Mouse (Mus musculus) liver, postnatal 0 days (tissue): ENCODE data around the gene C2. TPM values are rescaled to one million over a fixed set of nuclear protein-coding genes. Genes with fewer than 3 reads are reported as not detected.
A peak's percentile ranks its signal among the peaks of the same experiment; 100 is the strongest.

Experiments
- ATAC-seq: fragments of 200-750 bp; cut with Nextera tagmentation; 2 replicates; pipeline ENCODE4 v1.8.0; 2017; ENCODE audit warnings: mild to moderate bottlenecking, moderate library complexity
- DNase-seq: peaks from one replicate; pipeline ENCODE4 v3.0.0-alpha.2; 2016
- H3K27ac ChIP-seq: fragments of 300-500 bp; sonication (generic); 2 replicates; pipeline ENCODE4 v1.5.1; 2014; ENCODE audit warnings: antibody characterized with exemption, moderate library complexity, mild to moderate bottlenecking, low read depth
- H3K27me3 ChIP-seq: fragments of 300-500 bp; sonication (generic); 2 replicates; pipeline ENCODE4 v1.6.1; 2014; ENCODE audit warnings: low read length, control low read depth, mixed read lengths; ENCODE audit not compliant: insufficient read depth
- H3K36me3 ChIP-seq: fragments of 300-500 bp; sonication (generic); replicated peaks from 2 replicates; pipeline ENCODE4 v1.6.1; 2014; ENCODE audit warnings: mild to moderate bottlenecking, control low read depth, low read length, moderate library complexity, mixed read lengths; ENCODE audit not compliant: insufficient read depth
- H3K4me1 ChIP-seq: fragments of 300-500 bp; sonication (generic); 2 replicates; pipeline ENCODE4 v1.6.1; 2014; ENCODE audit warnings: antibody characterized with exemption, mild to moderate bottlenecking, control low read depth; ENCODE audit not compliant: insufficient read depth
- H3K4me2 ChIP-seq: fragments of 300-500 bp; sonication (generic); 2 replicates; pipeline ENCODE4 v1.6.1; 2014; ENCODE audit warnings: low read depth, mild to moderate bottlenecking, low read length, moderate library complexity, mixed read lengths
- H3K4me3 ChIP-seq: fragments of 300-500 bp; sonication (generic); 2 replicates; pipeline ENCODE4 v1.5.1; 2014; ENCODE audit warnings: low read depth, low read length
- H3K9ac ChIP-seq: fragments of 300-500 bp; sonication (generic); replicated peaks from 2 replicates; pipeline ENCODE4 v1.6.1; 2014; ENCODE audit warnings: mild to moderate bottlenecking, moderate library complexity
- H3K9me3 ChIP-seq: fragments of 300-500 bp; sonication (generic); 2 replicates; pipeline ENCODE4 v1.6.1; 2016; ENCODE audit warnings: mild to moderate bottlenecking, control low read depth, low read length, mixed read lengths
- CTCF ChIP-seq: sonication (generic); IDR thresholded peaks from 2 replicates; pipeline ENCODE4 v1.5.1; 2016; ENCODE audit warnings: antibody characterized with exemption, low read depth
- EP300 ChIP-seq: IDR thresholded peaks from 2 replicates; pipeline ENCODE4 v1.6.1; 2016; ENCODE audit warnings: antibody characterized with exemption, low read depth, mild to moderate bottlenecking
- WGBS: fragments of 180-500 bp; shearing (Covaris S2); extraction: QIAGEN DNeasy Blood & Tissue Kit; methylation state at CpG from one replicate; pipeline ENCODE4 v1.1.7; 2014; ENCODE audit not compliant: insufficient replicate concordance; 5-methylcytosine and 5-hydroxymethylcytosine counted together
- polyA plus RNA-seq: library from polyadenylated mRNA; unstranded; fragments of >200 nt; fragmentation: Nextera tagmentation; extraction: Ambion mirVana; gene quantifications from 2 replicates; pipeline ENCODE4 v1.2.1, GENCODE M21; 2015

The C2 gene
- polyA plus RNA-seq, 1 experiment from 2014 or later, result 35.7 TPM

- no peaks in the 10 kb centered on the region for H3K9me3 ChIP-seq
- peak overlapping the region; percentile 87 for H3K9ac ChIP-seq
- H3K27ac ChIP-seq, result peak overlapping the region; percentile 94
- H3K27me3 ChIP-seq, result no peaks in the 10 kb centered on the region
- peaks cover 12% of the 10 kb centered on the region; the same call in 1 of the 2 replicates for H3K36me3 ChIP-seq
- DNase-seq (no peak), ATAC-seq (no peak)
- peak overlapping the region; percentile 90 for H3K4me3 ChIP-seq
- TF ChIP-seq CTCF, result no peak
- no peak for TF ChIP-seq EP300
- WGBS, result under 1% methylated on average over 5 of the region's 5 CpGs
- H3K4me1 ChIP-seq, result peaks cover 20% of the 10 kb centered on the region
- peak overlapping the region; percentile 97 for H3K4me2 ChIP-seq
Measured at GRCm38 (mm10) chr17:34899890-34900243, 1.8 kb upstream of the C2 start.

- WGBS, result 2% methylated on average over 32 of the region's 45 CpGs
- ATAC-seq, result no peak; the same call in 1 of the 2 replicates
- Histone ChIP-seq H3K27me3 (no peaks in the 10 kb centered on the region), H3K4me1 (peaks cover 24% of the 10 kb centered on the region), H3K4me3 (peak overlapping the region; percentile 90), H3K36me3 (peaks cover 11% of the 10 kb centered on the region; the same call in 1 of the 2 replicates), H3K9me3 (no peaks in the 10 kb centered on the region), H3K9ac (peak overlapping the region; percentile 87), H3K4me2 (peak overlapping the region; percentile 97), H3K27ac (peak overlapping the region; percentile 94)
- peak; percentile 62 for DNase-seq
- TF ChIP-seq EP300 (no peak), CTCF (no peak)
Measured at GRCm38 (mm10) chr17:34899053-34899889, 1.2 kb upstream of the C2 start.

- ATAC-seq (no peak), DNase-seq (no peak)
- peak overlapping the region; percentile 94 for H3K27ac ChIP-seq
- H3K9me3 ChIP-seq, result no peaks in the 10 kb centered on the region
- H3K36me3 ChIP-seq, result peaks cover 11% of the 10 kb centered on the region; the same call in 1 of the 2 replicates
- peak overlapping the region; percentile 90 for H3K4me3 ChIP-seq
- H3K9ac ChIP-seq, result peak overlapping the region; percentile 87
- TF ChIP-seq CTCF (no peak), EP300 (no peak)
- peaks cover 24% of the 10 kb centered on the region for H3K4me1 ChIP-seq
- no peaks in the 10 kb centered on the region for H3K27me3 ChIP-seq
- peak overlapping the region; percentile 97 for H3K4me2 ChIP-seq
- WGBS, result 0% methylated on average over 21 of the region's 47 CpGs
Measured at GRCm38 (mm10) chr17:34898706-34899052, 614 bp upstream of the C2 start.

- WGBS, result 12% methylated on average over 10 of the region's 10 CpGs
- no peak for ATAC-seq
- no peak for DNase-seq
Measured at GRCm38 (mm10) chr17:34897373-34898159, 499 bp downstream of the C2 start.

GRCm38 (mm10) chr17:34896366-34896765 is 1.7 kb downstream of the C2 start:
- no peak for ATAC-seq
- peaks cover 28% of the 10 kb centered on the region for H3K4me1 ChIP-seq
- no peaks in the 10 kb centered on the region; the same call in 1 of the 2 replicates for H3K9me3 ChIP-seq
- no peak overlapping the region for H3K27ac ChIP-seq
- H3K36me3 ChIP-seq, result no peaks in the 10 kb centered on the region
- no peak overlapping the region for H3K9ac ChIP-seq
- TF ChIP-seq CTCF (no peak), EP300 (no peak)
- no peak overlapping the region for H3K4me3 ChIP-seq
- no peak overlapping the region for H3K4me2 ChIP-seq
- no peaks in the 10 kb centered on the region for H3K27me3 ChIP-seq
- 72% methylated on average over 17 of the region's 17 CpGs for WGBS
- DNase-seq, result no peak

More at GRCm38 (mm10) chr17:34897373-34898159, 499 bp downstream of the C2 start:
- Histone ChIP-seq H3K9me3 (no peaks in the 10 kb centered on the region), H3K36me3 (peaks cover under 1% of the 10 kb centered on the region; the same call in 1 of the 2 replicates), H3K9ac (peak overlapping the region; percentile 87), H3K4me1 (peaks cover 28% of the 10 kb centered on the region), H3K27me3 (no peaks in the 10 kb centered on the region), H3K4me2 (peak overlapping the region; percentile 97), H3K27ac (peak overlapping the region; percentile 94), H3K4me3 (peak overlapping the region; percentile 90)
- TF ChIP-seq EP300, result no peak
- TF ChIP-seq CTCF, result no peak

- DNase-seq (no peak), ATAC-seq (no peak)
- H3K27ac ChIP-seq, result no peak overlapping the region
- WGBS, result 92% methylated on average over 15 of the region's 15 CpGs
- no peaks in the 10 kb centered on the region for H3K36me3 ChIP-seq
- peaks cover 28% of the 10 kb centered on the region for H3K4me1 ChIP-seq
- no peak overlapping the region for H3K9ac ChIP-seq
- H3K27me3 ChIP-seq, result no peaks in the 10 kb centered on the region
- no peaks in the 10 kb centered on the region; the same call in 1 of the 2 replicates for H3K9me3 ChIP-seq
- TF ChIP-seq CTCF (no peak), EP300 (no peak)
- H3K4me3 ChIP-seq, result no peak overlapping the region
- 0 out of 2 replicates have a peak overlapping the region, but pooled peaks have one; percentile 98 for H3K4me2 ChIP-seq
Measured at GRCm38 (mm10) chr17:34895724-34896123, 2.3 kb downstream of the C2 start.
